Mouse (Mus musculus) bone marrow, adult 2 months (tissue): ENCODE results near the gene Zfp462.

Source experiments
- CTCF ChIP-seq: fragments of 200-500 bp; IDR thresholded peaks from 2 replicates; pipeline ENCODE4 v1.5.1; 2011; ENCODE audit warnings: low read length, control low read depth; ENCODE audit not compliant: control insufficient read depth, insufficient read depth
- POLR2A ChIP-seq: fragments of 200-500 bp; IDR thresholded peaks from 2 replicates; pipeline ENCODE4 v1.6.1; 2011; ENCODE audit warnings: low read depth, mild to moderate bottlenecking, control low read depth, low read length, borderline replicate concordance; ENCODE audit not compliant: control insufficient read depth

DNA sequence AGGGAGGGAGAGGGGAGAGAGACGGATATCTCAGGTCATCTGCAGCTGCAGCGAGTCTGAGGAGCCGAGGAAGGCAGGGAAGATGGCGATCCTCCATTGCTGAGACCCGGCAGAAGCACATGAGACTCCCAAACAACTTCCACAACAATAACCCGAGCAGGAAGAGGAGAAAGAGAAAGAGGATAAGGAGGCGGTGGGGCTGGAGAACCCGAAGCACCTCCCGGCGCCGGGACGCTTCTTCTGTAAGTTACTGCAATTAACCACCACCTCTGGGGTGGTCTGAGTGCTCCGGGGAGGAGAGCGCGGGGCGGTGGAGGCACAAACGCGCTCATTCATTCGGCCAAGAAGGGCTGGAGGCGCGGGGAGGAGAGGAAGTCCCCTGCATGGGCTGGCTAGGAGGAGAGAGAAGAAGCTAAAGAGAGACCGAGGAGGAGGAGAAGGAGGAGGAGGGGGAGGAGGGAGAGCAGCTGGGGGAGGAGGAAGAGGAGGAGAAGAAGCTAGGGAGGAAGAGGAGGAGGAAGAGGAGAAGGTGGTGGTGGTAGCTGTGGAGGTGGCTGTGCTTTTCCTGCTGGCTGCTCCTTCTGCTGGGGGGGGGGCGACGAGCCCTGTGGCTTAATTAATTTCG, 3.3 kb downstream of the Zfp462 start:
- TF ChIP-seq CTCF (no peak), POLR2A (no peak)
